Mouse (Mus musculus) lung, adult 2 months (tissue): Measurements from ENCODE around the gene Notum.

Experiments
- CTCF ChIP-seq: fragments of 200-500 bp; IDR thresholded peaks from 2 replicates; pipeline ENCODE4 v1.5.1; 2011; ENCODE audit warnings: mild to moderate bottlenecking, low read length, control low read depth; ENCODE audit not compliant: insufficient read depth
- POLR2A ChIP-seq: fragments of 200-500 bp; IDR thresholded peaks from 2 replicates; pipeline ENCODE4 v1.6.1; 2011; ENCODE audit warnings: low read depth, mild to moderate bottlenecking, control low read depth, low read length, borderline replicate concordance; ENCODE audit errors: extremely low read depth

- TF ChIP-seq CTCF (0 out of 2 replicates have a peak, but pooled peaks have one; percentile 8), POLR2A (no peak)
Measured at GRCm38 (mm10) chr11:120696568-120696967, 35.6 kb upstream of the Notum start.
